Mouse (Mus musculus) layer of hippocampus, adult 9-11 months (tissue): ENCODE data around the gene Sema4d.

Experiments used
- DNase-seq: peaks from one replicate; pipeline ENCODE4 v3.0.0; 2022

The Sema4d gene

GRCm38 (mm10) chr13:51777048-51777737, 16.4 kb downstream of the Sema4d start:
- peak; percentile 90 for DNase-seq

GRCm38 (mm10) chr13:51776160-51776737, 17.3 kb downstream of the Sema4d start:
- no peak for DNase-seq

GRCm38 (mm10) chr13:51771802-51772206, 21.7 kb downstream of the Sema4d start:
- peak; percentile 79 for DNase-seq

- no peak for DNase-seq
Measured at GRCm38 (mm10) chr13:51770647-51771427, 22.7 kb downstream of the Sema4d start.

- no peak for DNase-seq
Measured at GRCm38 (mm10) chr13:51767991-51768761, 25.4 kb downstream of the Sema4d start.

GRCm38 (mm10) chr13:51767513-51767912, 26.0 kb downstream of the Sema4d start:
- DNase-seq = no peak

- DNase-seq = no peak
Measured at GRCm38 (mm10) chr13:51766756-51767155, 26.8 kb downstream of the Sema4d start.

- no peak for DNase-seq
Measured at GRCm38 (mm10) chr13:51765369-51765768, 28.2 kb downstream of the Sema4d start.

GRCm38 (mm10) chr13:51763019-51763698, 30.4 kb downstream of the Sema4d start:
- no peak for DNase-seq

- DNase-seq = peak; percentile 75
Measured at GRCm38 (mm10) chr13:51761186-51761813, 32.2 kb downstream of the Sema4d start.

- DNase-seq = no peak
Measured at GRCm38 (mm10) chr13:51759256-51759987, 34.1 kb downstream of the Sema4d start.

GRCm38 (mm10) chr13:51758428-51758827, 35.1 kb downstream of the Sema4d start:
- peak; percentile 55 for DNase-seq

- DNase-seq = no peak
Measured at GRCm38 (mm10) chr13:51757099-51757498, 36.4 kb downstream of the Sema4d start.

- DNase-seq = no peak
Measured at GRCm38 (mm10) chr13:51756563-51756962, 37.0 kb downstream of the Sema4d start.

- no peak for DNase-seq
Measured at GRCm38 (mm10) chr13:51756019-51756418, 37.5 kb downstream of the Sema4d start.

GRCm38 (mm10) chr13:51755584-51755983, 38.0 kb downstream of the Sema4d start:
- no peak for DNase-seq

GRCm38 (mm10) chr13:51754559-51755126, 38.9 kb downstream of the Sema4d start:
- DNase-seq = no peak

GRCm38 (mm10) chr13:51753802-51754444, 39.6 kb downstream of the Sema4d start:
- DNase-seq = no peak

GRCm38 (mm10) chr13:51753168-51753465, 40.4 kb downstream of the Sema4d start:
- peak; percentile 52 for DNase-seq

- peak; percentile 73 for DNase-seq
Measured at GRCm38 (mm10) chr13:51752346-51753167, 41.0 kb downstream of the Sema4d start.
